Mouse (Mus musculus): ENCODE measurements around the gene Gadd45gip1. TPM values are rescaled to one million over a fixed set of nuclear protein-coding genes. Genes with fewer than 3 reads are reported as not detected.
A peak's percentile ranks its signal among the peaks of the same experiment; 100 is the strongest.
"Not testable (repeated sequence)": the region's sequence is repeated elsewhere in the genome, so short reads cannot be mapped to it uniquely, and the experiment has no call there.

Gene Gadd45gip1
- polyA plus RNA-seq, 1 experiment from 2014 or later, result 39.7 TPM

DNA sequence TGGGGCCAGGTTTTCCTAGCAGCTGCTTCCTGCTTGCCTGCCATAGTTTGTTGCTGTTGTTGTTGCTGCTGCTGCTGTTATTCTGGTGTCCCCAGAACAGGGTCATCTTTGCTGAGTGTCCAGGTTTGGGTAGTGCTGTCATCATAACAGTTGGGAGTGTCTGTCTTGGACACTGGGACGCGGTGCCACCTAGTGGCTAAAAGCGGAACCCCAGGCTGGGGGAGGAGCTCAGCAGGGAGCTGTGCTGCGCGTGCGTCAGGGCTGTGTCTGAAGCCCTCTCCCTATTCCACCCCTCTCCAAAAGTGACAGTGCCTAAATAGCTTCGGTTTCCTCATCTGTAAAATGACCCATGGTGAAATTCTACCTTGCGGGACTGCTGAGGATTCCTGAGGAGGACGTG, 15.8 kb upstream of the Gadd45gip1 start:
- 13% methylated on average over 9 of the region's 9 CpGs for WGBS
- Histone ChIP-seq H3K4me2 (replicated peaks) (peak overlapping the region; percentile 32; the same call in 1 of the 2 replicates), H3K27ac (no peak overlapping the region; the same call in 1 of the 2 replicates), H3K9me3 (no peaks in the 10 kb centered on the region), H3K27me3 (replicated peaks) (peaks cover 24% of the 10 kb centered on the region), H3K4me3 (no peak overlapping the region), H3K9ac (0 out of 2 replicates have a peak overlapping the region, but pooled peaks have one; percentile 5), H3K36me3 (no peaks in the 10 kb centered on the region), H3K4me1 (peaks cover 36% of the 10 kb centered on the region)
- ATAC-seq (ENCODE audit: low FRiP score, low read depth), result peak; percentile 39

DNA sequence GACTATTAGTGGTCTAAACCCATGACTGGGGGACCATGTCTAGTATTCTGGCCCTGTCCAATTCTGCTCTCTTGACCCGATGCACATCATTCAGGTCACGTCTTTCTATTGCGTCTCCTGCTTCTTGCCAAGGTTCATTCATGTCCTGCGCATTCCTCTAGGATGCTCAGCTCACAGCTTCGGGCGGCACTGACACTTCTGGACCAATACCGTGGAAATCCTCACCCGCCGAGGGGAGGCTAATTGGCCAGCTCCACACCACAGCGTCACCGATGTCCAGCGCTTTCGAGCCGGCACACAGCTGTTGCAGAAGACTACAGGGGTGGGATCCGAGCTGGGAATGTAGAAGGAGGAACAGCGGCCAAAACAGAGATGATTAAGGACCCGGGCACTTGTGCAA, 15.2 kb upstream of the Gadd45gip1 start:
- Histone ChIP-seq H3K4me2 (replicated peaks) (no peak overlapping the region), H3K4me3 (no peak overlapping the region), H3K4me1 (peaks cover 30% of the 10 kb centered on the region), H3K27me3 (replicated peaks) (peaks cover 24% of the 10 kb centered on the region), H3K27ac (no peak overlapping the region), H3K9me3 (no peaks in the 10 kb centered on the region), H3K9ac (no peak overlapping the region), H3K36me3 (no peaks in the 10 kb centered on the region)
- ATAC-seq (ENCODE audit: low FRiP score, low read depth), result no peak
- WGBS, result 75% methylated on average over 17 of the region's 17 CpGs

DNA sequence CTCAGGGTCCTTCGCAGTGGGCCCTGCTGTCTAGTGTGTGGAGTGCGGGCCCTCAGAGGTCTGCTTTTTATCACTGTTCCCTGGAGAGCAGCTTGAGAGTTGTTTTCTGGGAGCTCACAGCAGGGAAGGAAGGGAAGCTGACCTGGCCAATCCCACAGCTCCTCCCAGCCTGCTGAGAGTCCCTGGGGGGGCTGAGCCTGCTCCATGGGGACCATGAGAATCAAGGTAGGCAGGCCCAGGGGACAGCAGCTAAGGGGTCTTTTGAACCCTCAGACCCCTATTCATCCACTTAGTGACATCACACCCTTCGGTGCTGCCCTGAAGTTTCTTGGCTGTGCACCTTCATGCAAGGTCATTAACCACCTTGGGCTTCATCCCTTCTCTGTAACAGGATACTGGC, 8.6 kb upstream of the Gadd45gip1 start, which contains the start of gene Dand5:
Gene Dand5 (minus strand): TSS at position 101 of the 400 bp plus-strand sequence.
- peaks cover 12% of the 10 kb centered on the region; the same call in 1 of the 2 replicates for H3K27me3 ChIP-seq (replicated peaks)
- peaks cover 7% of the 10 kb centered on the region for H3K4me1 ChIP-seq
- H3K4me3 ChIP-seq, result peak within 1 kb of the TSS; percentile 11; the same call in 1 of the 2 replicates
- H3K9ac ChIP-seq, result 0 out of 2 replicates have a peak within 1 kb of the TSS, but pooled peaks have one; percentile 21
- no peaks in the 10 kb centered on the region for H3K9me3 ChIP-seq
- whole genome bisulfite sequencing, result 27% methylated on average over 3 of the region's 3 CpGs
- peak within 1 kb of the TSS; percentile 54 for H3K4me2 ChIP-seq (replicated peaks)
- ATAC-seq (ENCODE audit: low FRiP score, low read depth), result no peak
- no peak within 1 kb of the TSS for H3K27ac ChIP-seq
- H3K36me3 ChIP-seq, result no peaks in the 10 kb centered on the region

DNA sequence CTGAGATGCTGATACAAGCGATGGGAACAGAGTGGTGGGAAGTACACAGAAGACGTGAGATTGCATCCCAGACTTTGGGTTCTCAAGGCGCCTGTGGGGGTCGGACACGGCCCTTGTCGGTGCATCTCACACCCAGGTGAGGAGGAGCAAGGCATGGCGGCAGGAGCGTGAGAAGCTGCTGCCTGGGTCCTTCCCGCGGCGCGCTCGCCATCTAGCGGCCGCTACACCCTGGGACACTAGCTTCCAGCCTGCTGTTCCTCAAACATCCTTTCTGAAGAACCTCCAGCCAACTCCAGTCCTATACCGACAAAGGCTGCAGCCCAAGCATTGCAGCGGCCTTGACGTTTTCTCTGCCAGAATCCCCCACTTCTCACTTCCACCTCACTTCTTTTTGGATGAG, 7.7 kb upstream of the Gadd45gip1 start:
- Histone ChIP-seq H3K27me3 (replicated peaks) (0 out of 2 replicates have a peak, but pooled peaks cover 12% of the 10 kb centered on the region), H3K4me2 (replicated peaks) (peak overlapping the region; percentile 54), H3K36me3 (no peaks in the 10 kb centered on the region), H3K4me3 (peak overlapping the region; percentile 11; the same call in 1 of the 2 replicates), H3K9ac (0 out of 2 replicates have a peak overlapping the region, but pooled peaks have one; percentile 21), H3K4me1 (peaks cover 7% of the 10 kb centered on the region), H3K27ac (no peak overlapping the region), H3K9me3 (no peaks in the 10 kb centered on the region)
- peak; percentile 76 for ATAC-seq (ENCODE audit: low FRiP score, low read depth)
- under 1% methylated on average over 18 of the region's 18 CpGs for WGBS

DNA sequence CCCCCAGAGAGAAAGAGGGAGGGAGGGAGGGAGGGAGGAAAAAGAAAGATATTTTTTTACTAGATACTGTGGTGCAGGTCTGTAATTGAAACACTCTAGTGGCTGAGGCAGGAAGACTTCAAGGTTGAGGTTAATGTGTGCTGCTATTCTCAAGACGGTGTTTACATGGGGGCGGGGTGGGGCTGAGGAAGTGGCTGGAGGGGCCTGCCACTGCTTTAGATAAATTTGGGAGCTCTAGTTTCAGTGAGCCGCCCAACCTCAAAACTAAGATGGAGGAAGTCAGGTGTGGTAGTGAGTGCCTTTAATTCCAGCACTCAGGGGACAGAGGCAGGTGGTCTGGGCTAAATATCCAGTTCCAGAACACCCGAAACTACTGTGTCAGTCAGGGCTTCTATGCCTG, 5.7 kb upstream of the Gadd45gip1 start:
- Histone ChIP-seq H3K36me3 (no peaks in the 10 kb centered on the region), H3K4me3 (no peak overlapping the region), H3K27me3 (replicated peaks) (0 out of 2 replicates have a peak, but pooled peaks cover 12% of the 10 kb centered on the region), H3K4me1 (peaks cover 7% of the 10 kb centered on the region), H3K27ac (no peak overlapping the region), H3K9ac (no peak overlapping the region), H3K4me2 (replicated peaks) (no peak overlapping the region), H3K9me3 (no peaks in the 10 kb centered on the region)
- ATAC-seq (ENCODE audit: low FRiP score, low read depth), result no peak
- 73% methylated on average over 4 of the region's 4 CpGs for WGBS

DNA sequence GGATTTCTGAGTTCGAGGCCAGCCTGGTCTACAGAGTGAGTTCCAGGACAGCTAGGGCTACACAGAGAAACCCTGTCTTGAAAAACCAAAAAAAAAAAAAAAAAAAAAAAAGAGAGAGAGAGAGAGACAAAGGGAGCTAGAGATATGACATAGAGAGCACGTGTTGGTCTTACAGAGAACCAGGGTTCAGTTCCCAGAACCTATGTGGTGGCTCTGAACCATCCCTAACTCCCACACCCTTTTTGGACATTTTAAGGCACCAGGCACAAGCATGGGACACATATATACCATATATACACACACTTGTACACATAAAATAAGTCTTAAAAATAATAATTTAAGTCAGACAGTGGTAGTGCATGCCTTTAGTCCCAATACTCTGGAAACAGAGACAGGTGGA, 4.8 kb upstream of the Gadd45gip1 start:
- not testable (repeated sequence) for H3K4me3 ChIP-seq; H3K27ac ChIP-seq; H3K36me3 ChIP-seq; ATAC-seq (ENCODE audit: low FRiP score, low read depth); H3K4me2 ChIP-seq (replicated peaks); H3K4me1 ChIP-seq; H3K9ac ChIP-seq; H3K9me3 ChIP-seq
- WGBS, result 90% methylated on average over 2 of the region's 2 CpGs
- 0 out of 2 replicates have a peak, but pooled peaks cover 12% of the 10 kb centered on the region for H3K27me3 ChIP-seq (replicated peaks)

DNA sequence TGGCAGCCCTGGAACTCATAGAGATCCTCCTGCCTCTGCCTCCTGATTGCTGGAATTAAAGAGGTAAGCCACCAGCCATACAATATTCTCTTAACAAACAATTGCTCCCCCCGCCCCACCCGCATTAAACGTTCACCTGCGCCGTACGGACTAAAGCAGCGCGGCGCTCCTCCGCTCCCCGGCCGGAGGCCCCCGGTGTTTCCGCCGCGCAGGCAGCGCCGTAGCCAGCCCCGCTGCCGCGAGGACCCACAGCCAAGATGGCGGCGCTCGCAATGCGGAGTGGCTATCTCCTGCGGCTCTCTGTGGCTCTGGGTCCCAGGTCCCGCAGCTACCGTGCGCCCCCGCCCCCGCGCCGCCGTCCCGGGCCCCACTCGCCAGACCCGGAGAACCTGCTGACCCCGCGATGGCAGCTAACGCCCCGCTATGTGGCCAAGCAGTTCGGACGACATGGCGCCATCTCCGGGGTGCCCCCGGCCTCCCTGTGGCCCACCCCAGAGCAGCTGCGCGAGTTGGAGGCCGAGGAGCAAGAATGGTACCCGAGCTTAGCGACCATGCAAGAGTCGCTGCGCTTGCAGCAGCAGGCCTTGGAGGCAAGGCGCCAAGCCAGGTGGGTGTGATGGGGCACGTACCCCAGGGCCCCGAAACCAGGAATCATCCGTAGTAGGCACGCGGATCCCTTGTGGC, 854 bp downstream of the Gadd45gip1 start:
- Histone ChIP-seq H3K4me1 (peaks cover 15% of the 10 kb centered on the region), H3K27me3 (replicated peaks) (no peaks in the 10 kb centered on the region), H3K9ac (peak overlapping the region; percentile 93), H3K9me3 (no peaks in the 10 kb centered on the region), H3K4me3 (peak overlapping the region; percentile 81), H3K27ac (peak overlapping the region; percentile 86), H3K4me2 (replicated peaks) (peak overlapping the region; percentile 62), H3K36me3 (peaks cover 32% of the 10 kb centered on the region)
- ATAC-seq (ENCODE audit: low FRiP score, low read depth), result peak; percentile 68
- 1% methylated on average over 59 of the region's 59 CpGs for WGBS

DNA sequence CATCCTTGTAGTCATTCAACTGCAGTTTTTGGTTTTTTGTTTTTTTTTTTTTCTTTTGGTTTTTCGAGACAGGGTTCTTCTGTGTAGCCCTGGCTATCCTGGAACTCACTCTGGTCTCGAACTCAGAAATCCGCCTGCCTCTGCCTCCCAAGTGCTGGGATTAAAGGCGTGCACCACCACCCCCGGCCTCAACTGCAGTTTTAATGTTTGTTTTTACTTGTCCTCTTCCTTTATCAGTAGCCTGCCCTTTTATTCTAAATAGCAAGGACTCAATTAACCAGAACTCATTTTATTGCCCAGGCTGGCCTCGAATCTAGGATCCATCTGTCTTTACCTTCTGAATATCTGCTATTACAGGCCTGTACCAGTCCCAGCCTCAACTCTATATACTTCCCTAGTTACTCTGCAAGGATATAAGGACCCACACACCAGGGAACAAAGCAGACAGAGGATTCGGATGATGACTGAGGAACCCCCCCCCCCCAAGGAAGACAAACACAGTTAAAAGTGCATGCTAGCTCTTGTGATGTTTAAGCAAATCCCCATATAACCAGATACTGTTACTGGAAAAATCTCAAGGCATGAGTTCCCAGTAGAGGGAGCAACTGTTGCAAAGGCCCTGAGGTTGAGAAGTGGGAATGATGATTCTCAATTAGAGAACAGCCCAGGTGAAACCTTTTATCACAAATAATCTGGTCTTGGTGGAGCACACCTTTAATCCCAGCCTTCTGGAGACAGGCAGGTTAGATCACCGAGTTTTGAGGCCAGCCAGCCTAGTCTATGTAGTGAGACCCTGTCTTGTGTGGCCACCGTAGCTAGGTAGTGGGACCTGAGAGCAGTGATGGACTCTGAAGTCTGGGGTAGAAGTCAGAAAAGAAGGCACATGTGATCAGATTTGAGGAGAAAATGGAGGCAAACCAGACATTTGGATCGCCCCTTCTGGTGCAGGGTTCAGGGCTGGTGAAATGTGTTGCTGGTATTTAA, 1.7 kb downstream of the Gadd45gip1 start:
- H3K36me3 ChIP-seq, result peaks cover 41% of the 10 kb centered on the region
- peak overlapping the region; percentile 93 for H3K9ac ChIP-seq
- H3K4me3 ChIP-seq, result peak overlapping the region; percentile 81
- no peak for ATAC-seq (ENCODE audit: low FRiP score, low read depth)
- peaks cover 24% of the 10 kb centered on the region for H3K4me1 ChIP-seq
- 60% methylated on average over 10 of the region's 10 CpGs for WGBS
- no peak overlapping the region for H3K27ac ChIP-seq
- H3K9me3 ChIP-seq, result no peaks in the 10 kb centered on the region
- H3K27me3 ChIP-seq (replicated peaks), result no peaks in the 10 kb centered on the region
- H3K4me2 ChIP-seq (replicated peaks), result peak overlapping the region; percentile 62

DNA sequence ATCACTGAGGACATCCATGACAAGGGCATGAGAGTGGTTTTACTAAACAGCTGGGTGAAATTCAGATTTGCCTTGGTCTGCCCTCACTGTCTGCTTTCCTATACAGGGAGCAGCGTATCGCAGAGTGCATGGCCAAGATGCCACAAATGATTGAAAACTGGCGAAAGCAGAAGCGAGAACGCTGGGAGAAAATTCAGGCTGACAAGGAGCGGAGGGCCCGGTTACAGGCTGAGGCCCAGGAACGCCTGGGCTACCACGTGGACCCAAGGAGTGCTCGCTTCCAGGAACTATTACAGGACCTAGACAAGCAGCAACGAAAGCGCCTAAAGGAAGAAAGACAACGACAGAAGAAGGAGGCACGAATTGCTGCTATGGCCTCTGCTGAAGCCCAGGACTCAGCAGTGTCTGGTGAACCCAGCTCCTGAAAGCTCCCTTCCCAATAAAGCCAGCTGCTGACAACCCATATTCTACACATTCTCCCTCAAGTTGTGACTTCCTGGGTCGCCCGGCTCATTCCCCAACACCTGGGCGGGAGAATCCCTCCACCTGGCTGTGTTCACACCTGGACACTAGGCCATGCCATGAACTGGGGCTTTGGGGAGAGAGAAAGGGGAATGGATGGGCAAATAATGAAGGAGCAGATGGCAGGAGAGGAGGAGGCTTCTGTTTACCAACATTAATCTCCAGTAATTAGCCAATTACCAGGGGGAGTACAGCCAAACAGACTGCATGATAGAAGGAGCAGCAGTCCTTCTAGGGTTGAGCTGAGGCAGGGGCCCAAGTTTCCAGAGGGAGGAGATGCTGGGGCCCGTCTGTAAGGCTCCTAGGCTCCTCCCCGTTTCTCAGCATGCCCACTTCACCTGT, 2.9 kb downstream of the Gadd45gip1 start:
- no peak overlapping the region; the same call in 1 of the 2 replicates for H3K27ac ChIP-seq
- peaks cover 50% of the 10 kb centered on the region for H3K36me3 ChIP-seq
- 89% methylated on average over 19 of the region's 19 CpGs for WGBS

DNA sequence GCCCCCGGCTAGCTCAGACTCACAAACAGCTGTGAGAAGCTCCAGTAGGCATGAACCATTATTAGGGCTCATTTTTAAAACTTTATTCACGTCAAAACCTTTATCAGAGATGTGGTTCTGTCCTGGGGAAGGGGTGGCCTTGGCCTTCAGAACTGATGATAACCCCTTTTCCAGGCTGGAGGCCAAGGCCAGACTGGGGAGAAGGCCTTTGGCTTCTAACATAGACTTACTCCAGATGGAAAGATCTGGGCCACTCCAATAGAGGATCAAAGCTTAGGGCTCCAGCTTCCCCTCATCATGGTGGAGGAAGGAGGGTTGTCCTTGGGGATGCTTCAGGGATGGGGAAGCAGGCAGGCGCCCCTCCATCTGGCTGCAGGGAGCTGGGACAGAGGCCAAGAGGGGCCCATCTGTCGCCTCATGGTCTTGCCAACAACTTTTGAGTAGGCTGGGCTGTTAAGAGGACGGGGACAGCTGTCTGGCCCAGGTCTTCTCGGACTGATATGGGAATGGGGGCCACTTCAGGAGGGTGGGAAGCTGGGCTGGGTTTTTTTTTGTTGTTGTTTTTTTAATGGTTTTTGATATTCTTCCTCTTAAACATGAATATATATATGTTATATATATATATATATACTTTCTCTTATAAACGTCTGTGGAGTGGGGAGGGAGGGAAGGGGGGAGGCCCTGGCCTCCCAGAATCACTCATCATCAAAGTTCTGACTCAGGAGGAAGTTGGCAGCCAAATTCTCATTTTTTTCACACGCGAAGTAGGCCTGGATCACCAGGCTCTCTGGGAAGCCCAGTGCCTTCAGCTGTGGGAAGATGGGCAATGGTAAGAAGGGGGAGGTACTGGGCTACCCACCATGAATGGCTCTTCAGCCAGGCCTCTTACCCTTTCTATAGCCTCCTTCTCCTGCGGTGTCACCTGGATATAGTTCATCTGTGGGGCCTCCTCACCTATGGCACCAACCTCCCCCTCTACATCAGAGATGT, 3.8 kb downstream of the Gadd45gip1 start:
- WGBS, result 79% methylated on average over 10 of the region's 10 CpGs
- Histone ChIP-seq H3K4me2 (replicated peaks) (no peak overlapping the region), H3K36me3 (peaks cover 50% of the 10 kb centered on the region), H3K9me3 (no peaks in the 10 kb centered on the region), H3K27me3 (replicated peaks) (no peaks in the 10 kb centered on the region), H3K4me1 (peaks cover 38% of the 10 kb centered on the region), H3K9ac (no peak overlapping the region), H3K4me3 (no peak overlapping the region), H3K27ac (no peak overlapping the region)
- ATAC-seq (ENCODE audit: low FRiP score, low read depth), result no peak

More for the DNA sequence above, 2.9 kb downstream of the Gadd45gip1 start:
- ATAC-seq (ENCODE audit: low FRiP score, low read depth), result no peak
- Histone ChIP-seq H3K4me2 (replicated peaks) (no peak overlapping the region), H3K4me1 (peaks cover 32% of the 10 kb centered on the region), H3K27me3 (replicated peaks) (no peaks in the 10 kb centered on the region), H3K9me3 (no peaks in the 10 kb centered on the region), H3K9ac (no peak overlapping the region), H3K4me3 (no peak overlapping the region)
